Comparison of ENCODE assay signal across 17 mouse cellular contexts in the genomic region with DNA sequence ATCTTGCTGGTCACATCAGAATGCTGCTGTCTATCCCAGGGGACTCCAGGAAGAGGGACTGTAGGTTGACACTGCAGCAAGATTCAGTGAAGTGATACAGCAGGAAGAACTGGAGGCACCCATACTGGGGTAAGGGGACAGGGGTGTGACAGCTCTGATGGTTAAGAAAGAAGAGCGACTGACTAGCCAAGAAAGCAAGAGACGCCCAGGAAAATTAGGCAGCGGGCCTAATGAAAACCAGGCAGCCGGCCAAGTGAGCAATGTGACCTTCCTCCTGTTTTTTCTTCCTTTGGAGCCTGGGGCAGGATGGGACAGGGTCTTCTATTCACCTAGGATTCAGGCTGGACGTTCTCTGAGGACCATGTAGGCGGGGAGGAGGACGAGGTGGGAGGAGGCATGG. TPM values are rescaled to one million over a fixed set of nuclear protein-coding genes. Genes with fewer than 3 reads are reported as not detected.
DNase-seq lines count a peak whose midpoint lies in the region; ATAC-seq and TF ChIP-seq lines count a peak whose summit lies in the region.
"Had no signal": no experiment of that assay in that cellular context is flagged by ENCODE, and none has a peak within 500 bp of the region (broad histone marks: within the 10 kb centered on the region; RNA-seq: fewer than 3 reads in every experiment).

No protein-coding gene starts in this region.

- 0 out of 2 replicates have a peak, but pooled peaks cover 5% of the 10 kb centered on the region for H3K4me1 ChIP-seq in hindbrain, postnatal 0 days (ENCODE audit: insufficient read depth, low read length)
- H3K4me1 ChIP-seq in hindbrain, embryonic 11.5 days (replicated peaks; ENCODE audit: control insufficient read depth, insufficient read depth, low read length), result no peaks in the 10 kb centered on the region
- H3K4me1 ChIP-seq: liver, embryonic 13.5 days had no signal

- H3K36me3 ChIP-seq in hindbrain, postnatal 0 days (ENCODE audit: insufficient read depth, low read length), result no peaks in the 10 kb centered on the region
- no peaks in the 10 kb centered on the region for H3K36me3 ChIP-seq in hindbrain, embryonic 11.5 days (ENCODE audit: control insufficient read depth, insufficient read depth, low read length)
- H3K36me3 ChIP-seq: forebrain, embryonic 15.5 days; liver, embryonic 13.5 days had no signal

- H3K4me3 ChIP-seq in hindbrain, postnatal 0 days (ENCODE audit: low read length), result no peak overlapping the region
- no peak overlapping the region for H3K4me3 ChIP-seq in hindbrain, embryonic 11.5 days (ENCODE audit: low read depth, low read length)
- H3K4me3 ChIP-seq: forebrain, embryonic 15.5 days; left cerebral cortex, adult 2 months; liver, embryonic 13.5 days; megakaryocyte, embryonic 14.5 days; myocyte had no signal

- 46% methylated on average over 7 of the region's 7 CpGs for WGBS in hindbrain, postnatal 0 days
- whole genome bisulfite sequencing in hindbrain, embryonic 11.5 days, result 86% methylated on average over 7 of the region's 7 CpGs

- H3K27ac ChIP-seq in hindbrain, postnatal 0 days, result no peak overlapping the region
- H3K27ac ChIP-seq in hindbrain, embryonic 11.5 days (ENCODE audit: low read depth, low read length), result no peak overlapping the region
- H3K27ac ChIP-seq: forebrain, embryonic 15.5 days; left cerebral cortex, adult 2 months; liver, embryonic 13.5 days had no signal

- peak; percentile 56 for DNase-seq in adrenal gland, adult 2 months
- DNase-seq in adrenal gland, adult 8-10 months, result no peak
- peak; percentile 63 for DNase-seq in hindbrain, postnatal 0 days (ENCODE audit: low spot score)
- no peak for DNase-seq in hindbrain, embryonic 11.5 days (ENCODE audit: low spot score)
- peak; percentile 39 for DNase-seq in retina, postnatal 1 day
- no peak for DNase-seq in retina, embryonic 14.5 days (ENCODE audit: low spot score)
- peak; percentile 49 to 78 for DNase-seq in kidney, postnatal 36 days
- DNase-seq in gastrocnemius, postnatal 25 days, result no peak
- DNase-seq: cerebellum, adult 11-12 months; liver, embryonic 13.5 days; right cerebral cortex, postnatal 14 days had no signal

- no peak for TF ChIP-seq CTCF in hindbrain, postnatal 0 days (IDR thresholded peaks at IDR 0.05; ENCODE audit: low read depth)

- H3K27me3 ChIP-seq in hindbrain, postnatal 0 days (ENCODE audit: insufficient read depth, low read length), result no peaks in the 10 kb centered on the region
- H3K27me3 ChIP-seq in hindbrain, embryonic 11.5 days (ENCODE audit: control insufficient read depth, insufficient read depth, low read length), result no peaks in the 10 kb centered on the region

- ATAC-seq in hindbrain, postnatal 0 days, result no peak
- ATAC-seq in hindbrain, embryonic 11.5 days (ENCODE audit: low FRiP score), result no peak
- ATAC-seq: activated CD4-positive, CD25-positive, alpha-beta regulatory T cell, adult 4 months; forebrain, embryonic 15.5 days; intestine, embryonic 16.5 days had no signal

- H3K9me3 ChIP-seq in hindbrain, postnatal 0 days (ENCODE audit: low read length), result no peaks in the 10 kb centered on the region
- no peaks in the 10 kb centered on the region for H3K9me3 ChIP-seq in hindbrain, embryonic 11.5 days (ENCODE audit: control insufficient read depth, low read length)
- H3K9me3 ChIP-seq: forebrain, embryonic 15.5 days; liver, embryonic 13.5 days; megakaryocyte, embryonic 14.5 days had no signal

- no peak overlapping the region for H3K9ac ChIP-seq in hindbrain, postnatal 0 days (replicated peaks; ENCODE audit: low read length)
- no peak overlapping the region for H3K9ac ChIP-seq in hindbrain, embryonic 11.5 days (ENCODE audit: low read depth, low read length)
- H3K9ac ChIP-seq: forebrain, embryonic 15.5 days; liver, embryonic 13.5 days had no signal

- H3K4me2 ChIP-seq in hindbrain, postnatal 0 days (ENCODE audit: low read depth, low read length), result no peak overlapping the region
- no peak overlapping the region for H3K4me2 ChIP-seq in hindbrain, embryonic 11.5 days (replicated peaks; ENCODE audit: low read depth, low read length)
- H3K4me2 ChIP-seq: forebrain, embryonic 15.5 days; liver, embryonic 13.5 days had no signal

RNA-seq across cellular contexts. Expression of a gene that starts 22.7 kb away (rescaled TPM):
- total RNA-seq in adrenal gland, adult 2 months (2021), result 1 to 10 TPM; 4.3 to 7.4 TPM
- polyA plus RNA-seq in adrenal gland, adult 2 months (2012; rRNA removed), result 5.5 and 7.9 TPM in 2 replicates
- 10 to 100 TPM in 2 of 4 experiments, 1 to 10 TPM in 2; 5.3 to 14.4 (median 9.8) TPM for total RNA-seq in adrenal gland, adult 8-10 months (2022)
- 6.3 and 7.2 TPM in 2 replicates for total RNA-seq in hindbrain, postnatal 0 days (2014; rRNA removed)
- polyA plus RNA-seq in hindbrain, postnatal 0 days (2015; fragmentation: Nextera tagmentation; extraction: Ambion mirVana), result 2.3 and 3.2 TPM in 2 replicates
- 6.4 and 7.8 TPM in 2 replicates for polyA plus RNA-seq in hindbrain, embryonic 11.5 days (2014; fragmentation: Nextera tagmentation; extraction: Ambion mirVana)
- total RNA-seq in gastrocnemius, postnatal 25 days (2021), result 10 to 100 TPM; 27.8 to 30.2 TPM

Comparison
In these comparisons a context has a peak if more than half of its experiments do, and no peak if none do; other contexts are left out.
1. DNase-seq: peak in adrenal gland, adult 2 months (single experiment), hindbrain, postnatal 0 days (single experiment), retina, postnatal 1 day (single experiment) and kidney, postnatal 36 days (2 of 2); none in adrenal gland, adult 8-10 months (single experiment), hindbrain, embryonic 11.5 days (single experiment), retina, embryonic 14.5 days (single experiment) and gastrocnemius, postnatal 25 days (single experiment).